Mouse (Mus musculus) MEL (cell line): ENCODE results near the gene Cep63. TPM values are rescaled to one million over a fixed set of nuclear protein-coding genes. Genes with fewer than 3 reads are reported as not detected.

Experiments
- DNase-seq: peaks from one replicate; pipeline ENCODE4 v3.0.0; 2011; ENCODE audit warnings: low read depth, low spot score
- H3K27ac ChIP-seq: 2 replicates; pipeline ENCODE4 v1.5.1; 2012; ENCODE audit warnings: low read depth, mild to moderate bottlenecking, control low read depth, low read length, moderate library complexity; ENCODE audit not compliant: control insufficient read depth
- H3K27me3 ChIP-seq, 2 experiments: fragments of 150-350 bp in 1 of 2; sonication (generic) in 1 of 2; 2 replicates each; pipeline ENCODE4 v1.6.1; 2012; ENCODE audit warnings: low read length in 2 of 2, mild to moderate bottlenecking in 2 of 2, improper control_type of control experiment in 1 of 2, moderate library complexity in 1 of 2; ENCODE audit not compliant: insufficient read depth in 2 of 2, control insufficient read depth in 1 of 2
- H3K36me3 ChIP-seq, 2 experiments: 2 replicates each; pipeline ENCODE4 v1.6.1; 2012 to 2014; ENCODE audit warnings: low read length in 2 of 2, improper control_type of control experiment in 1 of 2, inconsistent platforms in 1 of 2, mild to moderate bottlenecking in 1 of 2; ENCODE audit not compliant: insufficient read depth in 2 of 2, control insufficient read depth in 1 of 2
- H3K4me1 ChIP-seq, 2 experiments: fragments of 150-350 bp in 1 of 2; sonication (generic) in 1 of 2; 2 replicates each; pipeline ENCODE4 v1.6.1; 2012; ENCODE audit warnings: low read length in 2 of 2, improper control_type of control experiment in 1 of 2, mild to moderate bottlenecking in 1 of 2; ENCODE audit not compliant: insufficient read depth in 2 of 2, control insufficient read depth in 1 of 2
- H3K4me3 ChIP-seq, 2 experiments: fragments of 150-350 bp in 1 of 2; sonication (generic) in 1 of 2; 2 replicates each; pipeline ENCODE4 v1.5.1; 2012; ENCODE audit warnings: low read depth in 2 of 2, low read length in 2 of 2, mild to moderate bottlenecking in 2 of 2, moderate library complexity in 2 of 2, control low read depth in 1 of 2, improper control_type of control experiment in 1 of 2; ENCODE audit not compliant: control insufficient read depth in 1 of 2, insufficient read depth in 1 of 2
- H3K79me2 ChIP-seq: 2 replicates; pipeline ENCODE4 v1.6.1; 2012; ENCODE audit warnings: mild to moderate bottlenecking, low read length, moderate library complexity; ENCODE audit not compliant: control insufficient read depth, poor library complexity, insufficient read depth
- H3K9ac ChIP-seq: 2 replicates; pipeline ENCODE4 v1.6.1; 2012; ENCODE audit warnings: low read depth, mild to moderate bottlenecking, control low read depth, low read length, moderate library complexity; ENCODE audit not compliant: control insufficient read depth, poor library complexity, severe bottlenecking
- H3K9me3 ChIP-seq: fragments of 150-350 bp; sonication (generic); replicated peaks from 2 replicates; pipeline ENCODE4 v1.6.1; 2012; ENCODE audit warnings: mild to moderate bottlenecking, low read length, improper control_type of control experiment, moderate library complexity; ENCODE audit not compliant: insufficient read depth
- BHLHE40 ChIP-seq: IDR thresholded peaks from 2 replicates; pipeline ENCODE4 v1.6.1; 2012; ENCODE audit warnings: low read depth, mild to moderate bottlenecking, inconsistent platforms, low read length, improper control_type of control experiment, borderline replicate concordance
- CHD1 ChIP-seq: IDR thresholded peaks from 2 replicates; pipeline ENCODE4 v1.6.1; 2012; ENCODE audit warnings: low read depth, mild to moderate bottlenecking, inconsistent platforms, low read length, improper control_type of control experiment
- CHD2 ChIP-seq: IDR thresholded peaks from 2 replicates; pipeline ENCODE4 v1.6.1; 2011; ENCODE audit warnings: low read length, improper control_type of control experiment
- E2F4 ChIP-seq: IDR thresholded peaks from 2 replicates; pipeline ENCODE4 v1.6.1; 2011; ENCODE audit warnings: low read depth, low read length, improper control_type of control experiment, borderline replicate concordance
- ELF1 ChIP-seq: IDR thresholded peaks from 2 replicates; pipeline ENCODE4 v1.6.1; 2014; ENCODE audit warnings: low read depth, mild to moderate bottlenecking, inconsistent platforms, low read length, improper control_type of control experiment, moderate library complexity
- EP300 ChIP-seq, 2 experiments: IDR thresholded peaks; 2 replicates each; pipeline ENCODE4 v1.6.1; 2011; ENCODE audit warnings: improper control_type of control experiment in 2 of 2, low read length in 2 of 2, low read depth in 1 of 2, mild to moderate bottlenecking in 1 of 2
- ETS1 ChIP-seq: IDR thresholded peaks from 2 replicates; pipeline ENCODE4 v1.6.1; 2012; ENCODE audit warnings: low read depth, mild to moderate bottlenecking, inconsistent platforms, low read length, improper control_type of control experiment, moderate library complexity
- GABPA ChIP-seq: IDR thresholded peaks from 2 replicates; pipeline ENCODE4 v1.6.1; 2012; ENCODE audit warnings: low read depth, mild to moderate bottlenecking, inconsistent platforms, low read length, improper control_type of control experiment, moderate library complexity
- MAFK ChIP-seq: IDR thresholded peaks from 2 replicates; pipeline ENCODE4 v1.6.1; 2011; ENCODE audit warnings: low read depth, mild to moderate bottlenecking, low read length, improper control_type of control experiment, borderline replicate concordance
- MAX ChIP-seq: IDR thresholded peaks from 2 replicates; pipeline ENCODE4 v1.6.1; 2011; ENCODE audit warnings: low read length, improper control_type of control experiment
- MEF2A ChIP-seq: IDR thresholded peaks from 2 replicates; pipeline ENCODE4 v1.6.1; 2014; ENCODE audit warnings: low read depth, mild to moderate bottlenecking, inconsistent platforms, low read length, improper control_type of control experiment; ENCODE audit not compliant: poor library complexity, insufficient replicate concordance, severe bottlenecking; ENCODE audit errors: extremely low read depth
- MYB ChIP-seq: IDR thresholded peaks from 2 replicates; pipeline ENCODE4 v1.6.1; 2011; ENCODE audit warnings: mild to moderate bottlenecking, low read depth, low read length, improper control_type of control experiment
- MYC ChIP-seq: IDR thresholded peaks from 2 replicates; pipeline ENCODE4 v1.6.1; 2011; ENCODE audit warnings: low read depth, mild to moderate bottlenecking, low read length, improper control_type of control experiment, moderate library complexity
- NELFE ChIP-seq: IDR thresholded peaks from 2 replicates; pipeline ENCODE4 v1.6.1; 2011; ENCODE audit warnings: low read depth, low read length, improper control_type of control experiment
- NRF1 ChIP-seq: IDR thresholded peaks from 2 replicates; pipeline ENCODE4 v1.6.1; 2014; ENCODE audit warnings: low read depth, mild to moderate bottlenecking, inconsistent platforms, low read length, improper control_type of control experiment, moderate library complexity; ENCODE audit not compliant: poor library complexity, insufficient read depth, severe bottlenecking
- POLR2A ChIP-seq, 2 experiments: IDR thresholded peaks; 2 replicates each; pipeline ENCODE4 v1.6.1; 2011 to 2012; ENCODE audit warnings: low read length in 2 of 2, mild to moderate bottlenecking in 2 of 2, control low read depth in 1 of 2, improper control_type of control experiment in 1 of 2, low read depth in 1 of 2, moderate library complexity in 1 of 2; ENCODE audit not compliant: control insufficient read depth in 1 of 2, insufficient read depth in 1 of 2, poor library complexity in 1 of 2
- POLR2AphosphoS2 ChIP-seq: IDR thresholded peaks from 2 replicates; pipeline ENCODE4 v1.6.1; 2011; ENCODE audit warnings: low read length, improper control_type of control experiment
- POLR2AphosphoS5 ChIP-seq: IDR thresholded peaks from 2 replicates; pipeline ENCODE4 v1.6.1; 2012; ENCODE audit warnings: low read depth, borderline replicate concordance, mild to moderate bottlenecking, inconsistent platforms, low read length, moderate library complexity, mixed read lengths
- RAD21 ChIP-seq: IDR thresholded peaks from 2 replicates; pipeline ENCODE4 v1.6.1; 2011; ENCODE audit warnings: mild to moderate bottlenecking, low read depth, low read length, improper control_type of control experiment
- RCOR1 ChIP-seq: IDR thresholded peaks from 2 replicates; pipeline ENCODE4 v1.6.1; 2012; ENCODE audit warnings: low read depth, mild to moderate bottlenecking, inconsistent platforms, low read length, improper control_type of control experiment
- SIN3A ChIP-seq: IDR thresholded peaks from 2 replicates; pipeline ENCODE4 v1.6.1; 2012; ENCODE audit warnings: low read length, improper control_type of control experiment, inconsistent platforms
- SMC3 ChIP-seq: IDR thresholded peaks from 2 replicates; pipeline ENCODE4 v1.6.1; 2011; ENCODE audit warnings: low read depth, low read length, improper control_type of control experiment
- TAL1 ChIP-seq: IDR thresholded peaks from 2 replicates; pipeline ENCODE4 v1.6.1; 2012; ENCODE audit warnings: mild to moderate bottlenecking, inconsistent platforms, low read length, moderate library complexity, mixed read lengths
- TBP ChIP-seq: IDR thresholded peaks from 2 replicates; pipeline ENCODE4 v1.8.0; 2011; ENCODE audit warnings: low read depth, low read length, improper control_type of control experiment
- TCF12 ChIP-seq: IDR thresholded peaks from 2 replicates; pipeline ENCODE4 v1.6.1; 2014; ENCODE audit warnings: low read depth, mild to moderate bottlenecking, inconsistent platforms, low read length, improper control_type of control experiment, moderate library complexity
- UBTF ChIP-seq: IDR thresholded peaks from 2 replicates; pipeline ENCODE4 v1.6.1; 2012; ENCODE audit warnings: low read depth, mild to moderate bottlenecking, inconsistent platforms, low read length, improper control_type of control experiment, moderate library complexity, borderline replicate concordance; ENCODE audit not compliant: insufficient read depth
- USF1 ChIP-seq: IDR thresholded peaks from 2 replicates; pipeline ENCODE4 v1.6.1; 2014; ENCODE audit warnings: low read depth, mild to moderate bottlenecking, inconsistent platforms, low read length, improper control_type of control experiment, moderate library complexity
- USF2 ChIP-seq, 2 experiments: IDR thresholded peaks; 2 replicates each; pipeline ENCODE4 v1.6.1; 2011 to 2012; ENCODE audit warnings: improper control_type of control experiment in 2 of 2, low read length in 2 of 2, borderline replicate concordance in 1 of 2, inconsistent platforms in 1 of 2, low read depth in 1 of 2, mild to moderate bottlenecking in 1 of 2; ENCODE audit not compliant: insufficient read depth in 1 of 2
- ZC3H11A ChIP-seq: IDR thresholded peaks from 2 replicates; pipeline ENCODE4 v1.6.1; 2012; ENCODE audit warnings: low read depth, mild to moderate bottlenecking, inconsistent platforms, low read length, improper control_type of control experiment
- ZKSCAN1 ChIP-seq: IDR thresholded peaks from 2 replicates; pipeline ENCODE4 v1.6.1; 2012; ENCODE audit warnings: low read depth, mild to moderate bottlenecking, inconsistent platforms, low read length, improper control_type of control experiment, moderate library complexity
- ZMIZ1 ChIP-seq: IDR thresholded peaks from 2 replicates; pipeline ENCODE4 v1.6.1; 2012; ENCODE audit warnings: low read depth, mild to moderate bottlenecking, inconsistent platforms, low read length, improper control_type of control experiment, moderate library complexity
- ZNF384 ChIP-seq: IDR thresholded peaks from 2 replicates; pipeline ENCODE4 v1.6.1; 2012; ENCODE audit warnings: low read depth, mild to moderate bottlenecking, inconsistent platforms, low read length, improper control_type of control experiment
- polyA plus RNA-seq, 2 experiments: library from polyadenylated mRNA; stranded (reverse) in 1 of 2; unstranded in 1 of 2; fragments of >175 nt in 1 of 2; fragments of >200 nt in 1 of 2; gene quantifications; 2 replicates each; pipeline versions ENCODE4 v1.2.1 to v1.2.4; 2012; ENCODE audit warnings: low replicate concordance in 2 of 2, low read depth in 1 of 2; ENCODE audit not compliant: insufficient read length in 2 of 2, insufficient read depth in 1 of 2, missing spikeins in 1 of 2
- total RNA-seq: library from RNA; depleted of rRNA; stranded (reverse); fragments of 300-350 nt; gene quantifications from 2 replicates; pipeline ENCODE4 v1.2.3, GENCODE M21; 2012

Cep63 gene
- total and polyA plus RNA-seq, 3 experiments = 9.6 to 14.6 TPM; not detected in 1

- Histone ChIP-seq H3K4me3 (no peak overlapping the region), H3K36me3 (no peaks in the 10 kb centered on the region), H3K27ac (no peak overlapping the region)
- DNase-seq = no peak
- TF ChIP-seq MAX (no peak), ZNF384 (no peak), TBP (no peak), POLR2AphosphoS5 (no peak)
- TF ChIP-seq, all 39 proteins: peak for 0
- no peaks in the 10 kb centered on the region for H3K9me3 ChIP-seq
- H3K4me1 ChIP-seq = no peaks in the 10 kb centered on the region
- H3K79me2 ChIP-seq = no peaks in the 10 kb centered on the region
- no peaks in the 10 kb centered on the region for H3K27me3 ChIP-seq
- no peak overlapping the region for H3K9ac ChIP-seq
These were observed 77.1 kb downstream of the Cep63 start for GRCm38 (mm10) chr9:102549211-102549610.

- Histone ChIP-seq H3K9me3 (no peaks in the 10 kb centered on the region), H3K4me3 (no peak overlapping the region), H3K27me3 (no peaks in the 10 kb centered on the region)
These were observed 79.3 kb downstream of the Cep63 start for GRCm38 (mm10) chr9:102547028-102547354.

GRCm38 (mm10) chr9:102546256-102547027 is 79.9 kb downstream of the Cep63 start:
- no peak overlapping the region for H3K9ac ChIP-seq
- no peaks in the 10 kb centered on the region for H3K4me1 ChIP-seq
- H3K9me3 ChIP-seq = no peaks in the 10 kb centered on the region
- H3K36me3 ChIP-seq = no peaks in the 10 kb centered on the region
- no peaks in the 10 kb centered on the region for H3K79me2 ChIP-seq
- H3K27me3 ChIP-seq = no peaks in the 10 kb centered on the region
- H3K4me3 ChIP-seq = no peak overlapping the region
- no peak overlapping the region for H3K27ac ChIP-seq
- DNase-seq = no peak
- no peak for TF ChIP-seq ZNF384
- no peak for TF ChIP-seq SMC3
- no peak for TF ChIP-seq E2F4
- no peak for TF ChIP-seq ETS1
- no peak for TF ChIP-seq ELF1
- no peak for TF ChIP-seq CHD1
- TF ChIP-seq NELFE = no peak
- TF ChIP-seq MAFK = no peak
- no peak for TF ChIP-seq SIN3A
- no peak for TF ChIP-seq USF1
- no peak for TF ChIP-seq RCOR1
- TF ChIP-seq MYC = no peak
- no peak for TF ChIP-seq TAL1
- TF ChIP-seq MEF2A = no peak
- no peak for TF ChIP-seq RAD21
- TF ChIP-seq ZKSCAN1 = no peak

More at GRCm38 (mm10) chr9:102547028-102547354, 79.3 kb downstream of the Cep63 start:
- no peak for DNase-seq
- TF ChIP-seq GABPA (no peak), EP300 (IDR thresholded peaks at IDR 0.05; ENCODE audit: low read depth in 1 of 2, low read length in 2 of 2) (no peak), POLR2A (IDR thresholded peaks at IDR 0.05; ENCODE audit: control insufficient read depth in 1 of 2, insufficient read depth in 1 of 2, low read depth in 1 of 2, low read length in 2 of 2, poor library complexity in 1 of 2) (no peak), RCOR1 (no peak), MEF2A (no peak), CHD1 (no peak), MYB (no peak), USF2 (IDR thresholded peaks at IDR 0.05; ENCODE audit: borderline replicate concordance in 1 of 2, insufficient read depth in 1 of 2, low read depth in 1 of 2, low read length in 2 of 2) (no peak), ZMIZ1 (no peak), UBTF (no peak), ZC3H11A (no peak), CHD2 (no peak), TCF12 (no peak), ETS1 (no peak), NRF1 (no peak), BHLHE40 (no peak), SMC3 (no peak), POLR2AphosphoS2 (no peak)
- no peak overlapping the region for H3K27ac ChIP-seq
- H3K4me1 ChIP-seq = no peaks in the 10 kb centered on the region
- no peaks in the 10 kb centered on the region for H3K36me3 ChIP-seq
- no peaks in the 10 kb centered on the region for H3K79me2 ChIP-seq
- no peak overlapping the region for H3K9ac ChIP-seq
